Mouse (Mus musculus): Measurements from ENCODE around the gene Slc12a5.
A peak's percentile ranks its signal among the peaks of the same experiment; 100 is the strongest.

Gene Slc12a5

DNA sequence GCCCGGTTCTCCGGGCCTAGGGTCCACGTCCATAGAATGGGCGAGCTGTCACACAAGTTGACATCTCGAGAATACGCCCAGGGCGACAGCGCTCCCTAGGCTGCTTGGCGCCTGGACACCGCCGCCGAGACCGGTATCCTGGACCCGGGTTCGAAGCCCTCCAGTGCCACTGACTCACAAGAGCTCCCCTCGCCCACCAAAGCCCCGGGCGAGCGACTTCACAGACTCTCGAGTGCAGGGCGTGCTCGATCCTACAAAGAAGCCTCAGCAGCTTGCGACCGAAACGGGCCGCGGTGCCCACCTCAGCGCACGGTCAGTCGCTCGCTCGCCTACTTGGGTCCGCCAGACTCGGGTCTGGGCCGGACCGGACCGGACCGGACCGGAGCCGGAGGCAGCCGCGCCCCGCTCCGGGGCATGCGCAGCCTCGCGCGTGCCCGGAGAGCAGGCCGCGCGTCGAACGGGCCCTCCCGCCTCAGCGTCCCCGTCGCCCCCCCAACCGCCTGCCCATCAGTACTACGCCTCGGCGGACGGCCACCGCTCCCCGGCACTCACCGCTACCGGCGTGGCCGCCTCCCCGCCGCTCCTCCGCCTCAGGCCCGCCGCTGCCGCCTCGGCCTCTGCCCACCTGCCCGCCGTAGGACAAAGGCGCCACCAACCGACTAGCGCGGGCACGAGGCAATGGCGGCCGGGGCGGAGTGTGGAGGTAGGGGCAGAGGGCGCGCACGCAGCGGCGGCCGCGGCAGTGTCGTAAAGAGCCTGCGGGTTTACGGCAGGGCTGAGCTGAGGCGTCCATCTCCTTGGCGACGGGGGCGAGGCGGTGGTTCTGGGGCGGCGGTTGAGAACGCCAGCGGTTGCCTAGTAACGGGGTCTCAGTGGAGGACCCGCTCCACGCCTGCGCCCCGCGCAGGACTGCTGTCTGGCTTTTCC is 73.8 kb downstream of the Slc12a5 start, which contains the start of gene Ncoa5:
Gene Ncoa5 (minus strand): TSS at position 737 of the 927 bp plus-strand sequence.
- DNase-seq = peak; percentile 98 to 99

DNA sequence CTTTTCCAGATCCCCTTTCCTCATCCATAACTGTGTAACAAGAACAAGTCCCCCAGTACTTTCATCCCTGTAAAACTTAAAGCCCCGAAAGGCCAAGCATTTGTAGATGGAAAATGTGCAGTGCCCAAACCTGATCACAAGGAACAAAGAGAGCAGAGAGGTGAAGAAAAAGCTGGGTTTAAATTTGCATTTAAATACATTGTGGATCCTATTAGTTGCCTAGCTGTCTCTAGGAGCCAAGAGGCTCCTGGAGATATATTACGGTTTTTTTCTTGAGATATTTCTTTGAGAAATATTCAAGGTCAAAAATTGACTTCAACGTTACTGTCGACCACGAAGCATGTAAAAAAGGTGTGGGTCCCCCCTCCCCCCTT is 74.4 kb downstream of the Slc12a5 start:
- no peak for DNase-seq

DNA sequence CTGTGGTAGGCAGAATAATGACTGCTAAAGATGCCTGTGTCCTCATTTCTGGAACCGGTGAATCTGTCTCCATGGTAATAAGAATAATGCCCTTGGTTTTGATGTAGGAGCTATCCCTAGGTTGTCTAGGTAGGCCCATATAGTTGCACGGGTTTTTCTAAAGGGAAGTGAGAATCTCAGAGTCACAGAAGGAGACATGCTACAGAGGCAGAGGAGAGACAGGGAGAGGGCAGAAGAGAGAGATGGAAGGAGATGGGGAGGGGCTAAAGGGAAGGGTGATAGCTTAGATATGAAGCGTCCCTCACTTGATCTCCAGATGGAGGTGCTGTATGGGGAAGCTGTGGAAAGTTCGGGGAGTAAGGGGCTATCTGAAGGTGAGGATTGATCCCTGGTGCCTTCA is 76.8 kb downstream of the Slc12a5 start:
- no peak for DNase-seq

DNA sequence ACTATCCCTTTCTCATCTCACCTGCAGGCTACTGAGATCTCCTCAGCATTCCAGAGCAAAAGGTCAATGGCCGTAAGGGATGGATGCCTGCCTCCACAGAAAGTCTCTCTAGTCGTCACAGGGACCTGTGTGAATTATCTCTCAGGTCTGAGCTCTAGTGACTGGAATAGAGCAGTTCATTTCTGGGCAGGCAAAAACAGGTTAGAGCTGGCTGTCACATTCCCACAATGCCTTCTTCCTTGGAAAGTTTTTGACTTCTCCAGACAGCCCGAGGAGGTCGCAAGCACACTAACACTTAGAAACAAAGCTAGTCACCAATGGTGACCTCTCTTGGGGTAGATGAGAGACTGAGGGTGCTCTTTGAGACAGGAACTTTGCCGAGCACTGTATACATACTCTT is 81.5 kb downstream of the Slc12a5 start:
- no peak for DNase-seq

DNA sequence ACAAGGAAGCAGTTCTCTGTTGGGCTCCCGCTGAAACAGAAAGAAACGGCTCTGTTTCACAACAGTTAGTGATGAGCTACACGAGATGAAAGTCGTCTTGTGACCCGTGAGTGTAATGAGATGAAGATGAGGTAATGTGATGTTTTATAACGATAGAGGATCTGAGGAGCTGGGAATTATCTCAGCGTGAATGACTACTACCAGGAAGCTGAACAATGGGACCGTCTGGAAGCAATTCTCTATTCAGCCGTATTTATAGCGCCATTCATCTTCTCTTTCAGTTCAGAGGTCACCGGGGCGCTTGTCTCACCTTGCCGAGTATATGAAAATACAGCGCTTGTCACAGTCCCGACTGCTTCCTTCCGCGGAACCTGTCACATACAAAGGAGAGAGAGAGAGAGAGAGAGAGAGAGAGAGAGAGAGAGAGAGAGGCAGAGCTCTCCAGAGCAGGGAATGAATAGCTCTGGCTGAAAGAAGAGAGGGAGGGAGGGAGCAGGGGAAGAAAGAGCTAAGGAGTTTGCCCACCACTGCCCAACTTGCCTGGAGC is 82.6 kb downstream of the Slc12a5 start:
- DNase-seq = no peak

DNA sequence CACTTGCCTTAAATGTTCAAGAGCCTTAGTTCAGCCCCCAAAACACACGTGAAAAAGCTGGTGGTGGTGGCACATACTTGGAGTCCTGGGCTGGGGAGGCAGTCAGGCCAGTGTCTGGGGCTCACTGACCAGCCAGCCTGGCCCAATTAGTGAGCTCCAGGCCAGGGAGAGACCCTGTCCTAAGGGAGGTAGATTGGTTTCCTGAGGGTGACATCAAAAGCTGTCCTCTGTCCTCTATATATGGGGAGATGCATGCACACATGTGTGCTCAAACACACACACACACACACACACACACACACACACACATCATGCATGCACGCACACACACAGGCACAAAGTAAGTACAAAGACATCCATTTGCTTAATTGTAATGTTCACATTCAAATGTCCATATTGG is 83.1 kb downstream of the Slc12a5 start:
- no peak for DNase-seq

DNA sequence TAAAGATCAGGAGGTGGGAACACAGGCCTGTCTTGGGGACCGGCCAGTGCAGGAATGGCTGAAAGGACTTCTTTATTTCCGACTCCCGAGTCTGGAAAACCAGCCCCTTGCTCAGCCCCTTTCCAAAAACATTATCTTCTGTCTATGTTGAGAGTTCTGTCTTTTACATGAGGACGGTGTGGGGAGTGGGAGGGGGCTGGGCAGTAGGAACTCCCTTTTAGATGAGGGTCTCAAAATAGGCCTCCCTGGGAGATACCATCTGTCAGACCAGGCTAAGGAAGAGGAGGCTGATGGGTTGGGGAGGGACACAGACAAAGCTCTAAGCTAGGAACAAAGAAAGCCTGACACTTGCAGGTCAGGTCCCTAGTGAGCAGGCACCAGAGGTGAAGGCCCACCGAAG is 88.4 kb downstream of the Slc12a5 start:
- DNase-seq = no peak

All from cerebellum, postnatal 14 days (tissue).